Mouse (Mus musculus): ENCODE results near the gene Tma7. TPM values are rescaled to one million over a fixed set of nuclear protein-coding genes. Genes with fewer than 3 reads are reported as not detected.

The Tma7 gene
- polyA plus RNA-seq, 1 experiment from 2014 or later: 683 TPM

DNA sequence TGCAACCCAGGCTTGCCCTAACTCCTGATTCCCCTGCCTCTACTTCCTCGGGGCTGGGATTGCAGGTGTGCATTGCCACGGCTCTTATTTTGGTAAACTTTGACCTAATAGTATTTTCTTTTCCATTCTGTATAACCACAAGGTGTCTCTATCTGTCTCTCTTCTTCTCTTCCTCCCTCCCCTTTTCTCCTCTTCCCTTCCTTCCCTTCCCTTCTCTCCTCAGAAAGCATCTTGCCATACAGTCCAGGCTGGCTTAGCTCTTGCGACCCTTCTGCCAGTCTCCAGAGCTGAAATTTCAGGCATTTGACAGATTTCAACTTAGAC, 31.8 kb downstream of the Tma7 start:
- H3K4me2 ChIP-seq (replicated peaks; ENCODE audit: low read depth): no peak overlapping the region
- H3K4me1 ChIP-seq (replicated peaks; ENCODE audit: control insufficient read depth, insufficient read depth, low read length): peaks cover 3% of the 10 kb centered on the region; the same call in 1 of the 2 replicates
- no peak overlapping the region for H3K4me3 ChIP-seq (ENCODE audit: low read depth, low read length)
- H3K9ac ChIP-seq (ENCODE audit: low read depth, low read length): no peak overlapping the region
- H3K27ac ChIP-seq (ENCODE audit: low read depth, low read length): no peak overlapping the region
- no peak for ATAC-seq
- no peaks in the 10 kb centered on the region for H3K27me3 ChIP-seq (replicated peaks; ENCODE audit: control insufficient read depth, insufficient read depth, low read length)
- TF ChIP-seq CTCF (IDR thresholded peaks at IDR 0.05; ENCODE audit: low read depth): no peak
- 67% methylated on average over 3 of the region's 3 CpGs for WGBS
- H3K9me3 ChIP-seq (ENCODE audit: control insufficient read depth): no peaks in the 10 kb centered on the region
- peaks cover 21% of the 10 kb centered on the region for H3K36me3 ChIP-seq (ENCODE audit: control insufficient read depth, insufficient read depth)

DNA sequence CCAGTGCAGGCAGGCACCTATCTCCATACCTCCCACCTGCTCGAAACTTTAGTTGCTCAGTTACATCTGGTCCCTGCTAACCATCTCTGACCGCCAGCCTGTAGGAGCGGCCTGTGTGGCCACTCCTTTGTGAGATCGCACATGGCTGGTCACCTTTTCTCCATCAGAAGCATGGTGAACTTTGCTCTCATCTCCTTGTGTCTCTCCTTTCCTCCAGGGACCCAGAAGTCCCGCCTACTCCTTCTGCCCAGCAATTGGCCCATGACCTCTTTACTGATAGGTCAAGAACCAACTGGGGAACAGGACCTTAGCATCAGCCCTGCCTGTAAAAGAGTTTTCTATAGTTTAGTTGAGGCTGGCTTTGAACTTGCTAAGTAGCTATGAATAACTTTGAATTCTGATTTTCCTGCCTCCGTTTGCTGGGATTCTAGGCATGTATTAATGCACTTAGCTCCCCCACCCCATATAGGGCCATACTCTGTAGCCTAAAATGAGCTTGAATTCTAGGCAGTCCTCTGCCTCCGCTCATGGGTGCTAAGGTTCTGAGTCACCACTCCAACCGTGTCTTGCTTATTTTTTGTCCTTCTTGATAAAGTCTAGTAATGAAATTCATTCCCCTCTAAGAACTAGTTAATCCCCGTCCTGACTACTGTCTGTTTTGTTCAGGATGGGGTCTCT, 32.3 kb downstream of the Tma7 start:
- WGBS: 65% methylated on average over 9 of the region's 9 CpGs
- Histone ChIP-seq H3K9me3 (ENCODE audit: control insufficient read depth) (no peaks in the 10 kb centered on the region), H3K27ac (ENCODE audit: low read depth, low read length) (no peak overlapping the region), H3K4me1 (replicated peaks; ENCODE audit: control insufficient read depth, insufficient read depth, low read length) (no peaks in the 10 kb centered on the region), H3K4me3 (ENCODE audit: low read depth, low read length) (no peak overlapping the region), H3K4me2 (replicated peaks; ENCODE audit: low read depth) (no peak overlapping the region), H3K27me3 (replicated peaks; ENCODE audit: control insufficient read depth, insufficient read depth, low read length) (no peaks in the 10 kb centered on the region), H3K36me3 (ENCODE audit: control insufficient read depth, insufficient read depth) (peaks cover 21% of the 10 kb centered on the region), H3K9ac (ENCODE audit: low read depth, low read length) (no peak overlapping the region)
- 0 out of 2 replicates have a peak, but pooled peaks have one; percentile 7 for ATAC-seq
- no peak for TF ChIP-seq CTCF (IDR thresholded peaks at IDR 0.05; ENCODE audit: low read depth)

DNA sequence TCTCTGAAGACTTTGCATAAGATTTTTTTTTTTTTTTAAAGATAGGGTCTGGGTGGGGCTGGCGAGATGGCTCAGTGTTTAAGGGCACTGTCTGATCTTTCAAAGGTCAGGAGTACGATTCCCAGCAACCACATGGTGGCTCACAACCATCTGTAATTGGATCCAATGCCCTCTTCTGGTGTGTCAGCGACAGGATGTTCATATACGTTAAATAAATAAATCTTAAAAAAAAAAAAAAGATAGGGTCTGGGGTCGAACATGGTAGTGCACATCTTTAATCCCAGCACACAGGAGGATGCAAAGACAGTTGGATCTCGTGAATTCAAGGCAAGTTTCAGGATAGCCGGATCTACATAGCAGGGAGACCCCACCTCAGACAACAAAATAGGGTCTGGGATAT, 33.1 kb downstream of the Tma7 start:
- Histone ChIP-seq H3K9ac (ENCODE audit: low read depth, low read length) (no peak overlapping the region), H3K36me3 (ENCODE audit: control insufficient read depth, insufficient read depth) (peaks cover 21% of the 10 kb centered on the region), H3K9me3 (ENCODE audit: control insufficient read depth) (no peaks in the 10 kb centered on the region), H3K4me1 (replicated peaks; ENCODE audit: control insufficient read depth, insufficient read depth, low read length) (no peaks in the 10 kb centered on the region), H3K27ac (ENCODE audit: low read depth, low read length) (no peak overlapping the region), H3K27me3 (replicated peaks; ENCODE audit: control insufficient read depth, insufficient read depth, low read length) (no peaks in the 10 kb centered on the region), H3K4me3 (ENCODE audit: low read depth, low read length) (no peak overlapping the region), H3K4me2 (replicated peaks; ENCODE audit: low read depth) (no peak overlapping the region)
- WGBS: 65% methylated on average over 7 of the region's 7 CpGs
- TF ChIP-seq CTCF (IDR thresholded peaks at IDR 0.05; ENCODE audit: low read depth): no peak
- no peak for ATAC-seq

DNA sequence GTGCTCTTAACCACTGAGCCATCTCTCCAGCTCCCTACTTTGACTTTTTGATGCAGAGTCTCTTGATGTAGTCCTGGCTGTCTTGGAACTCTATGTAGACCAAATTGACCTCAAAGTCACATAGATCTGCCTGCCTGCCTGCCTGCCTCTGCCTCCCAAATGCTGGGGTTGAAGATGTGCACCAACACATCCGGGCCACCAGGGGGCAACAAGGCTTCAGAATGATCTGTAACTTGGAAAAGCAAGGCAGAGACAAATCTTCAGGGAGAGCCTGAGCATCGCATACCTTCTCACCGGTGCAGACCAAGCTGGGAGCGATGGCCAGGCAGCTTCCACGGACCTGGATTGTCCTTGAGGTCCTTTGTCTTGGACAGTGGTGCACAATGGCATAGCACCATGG, 36.1 kb downstream of the Tma7 start:
- no peak overlapping the region for H3K4me3 ChIP-seq (ENCODE audit: low read depth, low read length)
- no peak overlapping the region for H3K9ac ChIP-seq (ENCODE audit: low read depth, low read length)
- peaks cover 7% of the 10 kb centered on the region for H3K36me3 ChIP-seq (ENCODE audit: control insufficient read depth, insufficient read depth)
- 0 out of 2 replicates have a peak, but pooled peaks cover 2% of the 10 kb centered on the region for H3K4me1 ChIP-seq (replicated peaks; ENCODE audit: control insufficient read depth, insufficient read depth, low read length)
- peak; percentile 84 for TF ChIP-seq CTCF (IDR thresholded peaks at IDR 0.05; ENCODE audit: low read depth)
- no peak overlapping the region for H3K4me2 ChIP-seq (replicated peaks; ENCODE audit: low read depth)
- WGBS: 44% methylated on average over 5 of the region's 5 CpGs
- ATAC-seq: peak; percentile 49; the same call in 1 of the 2 replicates
- H3K27me3 ChIP-seq (replicated peaks; ENCODE audit: control insufficient read depth, insufficient read depth, low read length): no peaks in the 10 kb centered on the region
- no peaks in the 10 kb centered on the region for H3K9me3 ChIP-seq (ENCODE audit: control insufficient read depth)
- H3K27ac ChIP-seq (ENCODE audit: low read depth, low read length): no peak overlapping the region

DNA sequence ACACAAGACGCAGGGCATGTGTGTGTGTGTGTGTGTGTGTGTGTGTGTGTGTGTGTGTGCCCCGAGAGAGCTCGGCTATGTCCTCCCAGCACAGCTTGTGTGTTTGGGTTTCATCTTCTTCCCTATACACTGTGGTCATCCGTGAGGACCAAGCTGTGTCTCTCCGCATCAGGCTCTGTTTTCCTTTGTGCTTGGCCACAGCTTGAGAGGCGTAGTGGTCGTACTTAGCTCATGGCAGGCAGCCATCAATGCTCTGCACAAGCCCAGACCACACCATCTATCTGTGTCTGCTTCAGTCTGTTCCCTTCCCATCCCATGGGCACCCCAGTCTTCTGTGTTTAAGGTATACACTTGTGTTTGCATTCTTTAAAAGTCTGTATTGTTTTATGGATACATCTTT, 41.0 kb downstream of the Tma7 start:
- no peak overlapping the region for H3K4me3 ChIP-seq (ENCODE audit: low read depth, low read length)
- H3K9ac ChIP-seq (ENCODE audit: low read depth, low read length): peak overlapping the region; percentile 42; the same call in 1 of the 2 replicates
- peaks cover 5% of the 10 kb centered on the region; the same call in 1 of the 2 replicates for H3K4me1 ChIP-seq (replicated peaks; ENCODE audit: control insufficient read depth, insufficient read depth, low read length)
- TF ChIP-seq CTCF (IDR thresholded peaks at IDR 0.05; ENCODE audit: low read depth): no peak
- H3K27me3 ChIP-seq (replicated peaks; ENCODE audit: control insufficient read depth, insufficient read depth, low read length): no peaks in the 10 kb centered on the region
- no peaks in the 10 kb centered on the region for H3K9me3 ChIP-seq (ENCODE audit: control insufficient read depth)
- peak overlapping the region; percentile 84 for H3K4me2 ChIP-seq (replicated peaks; ENCODE audit: low read depth)
- H3K36me3 ChIP-seq (ENCODE audit: control insufficient read depth, insufficient read depth): no peaks in the 10 kb centered on the region; the same call in 1 of the 2 replicates
- peak overlapping the region; percentile 88 for H3K27ac ChIP-seq (ENCODE audit: low read depth, low read length)
- 43% methylated on average over 6 of the region's 7 CpGs for WGBS
- ATAC-seq: peak; percentile 11; the same call in 1 of the 2 replicates

DNA sequence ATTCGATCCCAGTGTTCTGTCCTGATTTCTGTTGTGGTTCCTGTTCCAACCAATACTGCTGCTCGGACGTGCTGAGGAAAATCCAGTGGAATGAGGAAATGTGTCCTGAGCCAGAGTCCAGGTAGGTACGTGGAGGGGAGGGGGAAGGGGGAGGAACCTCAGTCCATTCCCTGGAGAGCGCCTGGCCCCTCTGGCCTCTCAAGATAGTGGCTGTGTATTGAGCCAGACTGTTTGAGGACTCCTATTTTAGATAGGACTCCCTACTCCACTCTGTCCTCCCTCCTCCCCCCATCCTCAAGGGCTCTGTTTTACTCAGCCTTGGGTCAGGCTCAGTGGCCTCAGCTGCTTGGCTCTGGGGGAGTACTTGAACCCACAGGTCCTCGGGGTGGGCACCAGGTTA, 41.5 kb downstream of the Tma7 start:
- no peaks in the 10 kb centered on the region for H3K9me3 ChIP-seq (ENCODE audit: control insufficient read depth)
- H3K4me2 ChIP-seq (replicated peaks; ENCODE audit: low read depth): peak overlapping the region; percentile 84
- no peak overlapping the region for H3K4me3 ChIP-seq (ENCODE audit: low read depth, low read length)
- peak overlapping the region; percentile 42; the same call in 1 of the 2 replicates for H3K9ac ChIP-seq (ENCODE audit: low read depth, low read length)
- no peaks in the 10 kb centered on the region; the same call in 1 of the 2 replicates for H3K36me3 ChIP-seq (ENCODE audit: control insufficient read depth, insufficient read depth)
- no peaks in the 10 kb centered on the region for H3K27me3 ChIP-seq (replicated peaks; ENCODE audit: control insufficient read depth, insufficient read depth, low read length)
- peak; percentile 88 for ATAC-seq
- peaks cover 5% of the 10 kb centered on the region; the same call in 1 of the 2 replicates for H3K4me1 ChIP-seq (replicated peaks; ENCODE audit: control insufficient read depth, insufficient read depth, low read length)
- H3K27ac ChIP-seq (ENCODE audit: low read depth, low read length): peak overlapping the region; percentile 88
- no peak for TF ChIP-seq CTCF (IDR thresholded peaks at IDR 0.05; ENCODE audit: low read depth)
- WGBS: 31% methylated on average over 6 of the region's 6 CpGs
